Mouse (Mus musculus) limb, embryonic 13.5 days (tissue): ENCODE results near the gene Cyth1. TPM values are rescaled to one million over a fixed set of nuclear protein-coding genes. Genes with fewer than 3 reads are reported as not detected.

Experiments
- ATAC-seq: fragments of 200-750 bp; cut with Nextera tagmentation; 2 replicates; pipeline ENCODE4 v1.8.0; 2017; ENCODE audit warnings: low read depth, moderate number of reproducible peaks, moderate TSS enrichment; ENCODE audit not compliant: low FRiP score
- H3K27ac ChIP-seq: fragments of 300-500 bp; sonication (generic); 2 replicates; pipeline ENCODE4 v1.5.1; 2015; ENCODE audit warnings: inconsistent platforms, mild to moderate bottlenecking, moderate library complexity
- H3K27me3 ChIP-seq: fragments of 300-500 bp; sonication (generic); 2 replicates; pipeline ENCODE4 v1.6.1; 2015; ENCODE audit warnings: mild to moderate bottlenecking, inconsistent platforms
- H3K36me3 ChIP-seq: fragments of 300-500 bp; sonication (generic); 2 replicates; pipeline ENCODE4 v1.6.1; 2015; ENCODE audit warnings: inconsistent platforms, mild to moderate bottlenecking, moderate library complexity
- H3K4me1 ChIP-seq: fragments of 300-500 bp; sonication (generic); 2 replicates; pipeline ENCODE4 v1.6.1; 2015; ENCODE audit warnings: inconsistent platforms
- H3K4me2 ChIP-seq: fragments of 300-500 bp; sonication (generic); replicated peaks from 2 replicates; pipeline ENCODE4 v1.6.1; 2015; ENCODE audit warnings: inconsistent platforms, mild to moderate bottlenecking, moderate library complexity
- H3K4me3 ChIP-seq: fragments of 300-500 bp; sonication (generic); 2 replicates; pipeline ENCODE4 v1.5.1; 2015; ENCODE audit warnings: moderate library complexity, mild to moderate bottlenecking, inconsistent platforms
- H3K9ac ChIP-seq: fragments of 300-500 bp; sonication (generic); 2 replicates; pipeline ENCODE4 v1.6.1; 2015; ENCODE audit warnings: mild to moderate bottlenecking, inconsistent platforms
- H3K9me3 ChIP-seq: fragments of 300-500 bp; sonication (generic); 2 replicates; pipeline ENCODE4 v1.6.1; 2016; ENCODE audit warnings: inconsistent platforms
- WGBS: fragments of 180-500 bp; shearing (Covaris S2); methylation state at CpG from one replicate; pipeline ENCODE4 v1.1.7; 2015; 5-methylcytosine and 5-hydroxymethylcytosine counted together
- polyA plus RNA-seq: library from polyadenylated mRNA; unstranded; fragments of >200 nt; fragmentation: Nextera tagmentation; extraction: Ambion mirVana; gene quantifications from 2 replicates; pipeline ENCODE4 v1.2.1, GENCODE M21; 2015

The Cyth1 gene
- polyA plus RNA-seq, 1 experiment from 2014 or later: 15.9 TPM

GRCm38 (mm10) chr11:118156480-118157060, 91.8 kb downstream of the Cyth1 start:
- Histone ChIP-seq H3K27me3 (no peaks in the 10 kb centered on the region), H3K4me2 (no peak overlapping the region), H3K27ac (peak overlapping the region; percentile 1; the same call in 1 of the 2 replicates), H3K9ac (no peak overlapping the region), H3K4me3 (no peak overlapping the region), H3K9me3 (peaks cover 7% of the 10 kb centered on the region), H3K36me3 (peaks cover under 1% of the 10 kb centered on the region; the same call in 1 of the 2 replicates), H3K4me1 (peaks cover 35% of the 10 kb centered on the region)
- 51% methylated on average over 8 of the region's 8 CpGs for WGBS
- no peak for ATAC-seq

GRCm38 (mm10) chr11:118152964-118153363, 95.4 kb downstream of the Cyth1 start:
- 81% methylated on average over 4 of the region's 4 CpGs for WGBS
- H3K27ac ChIP-seq: no peak overlapping the region
- no peak overlapping the region for H3K4me3 ChIP-seq
- peaks cover 7% of the 10 kb centered on the region for H3K9me3 ChIP-seq
- ATAC-seq: no peak
- H3K36me3 ChIP-seq: no peaks in the 10 kb centered on the region
- no peak overlapping the region for H3K9ac ChIP-seq
- no peak overlapping the region for H3K4me2 ChIP-seq
- H3K27me3 ChIP-seq: no peaks in the 10 kb centered on the region
- H3K4me1 ChIP-seq: peaks cover 35% of the 10 kb centered on the region

- H3K4me1 ChIP-seq: peaks cover 22% of the 10 kb centered on the region
- H3K9ac ChIP-seq: no peak overlapping the region
- WGBS: 88% methylated on average over 5 of the region's 5 CpGs
- H3K9me3 ChIP-seq: peaks cover 7% of the 10 kb centered on the region
- no peak overlapping the region for H3K27ac ChIP-seq
- no peak overlapping the region for H3K4me2 ChIP-seq
- ATAC-seq: no peak
- no peak overlapping the region for H3K4me3 ChIP-seq
- no peaks in the 10 kb centered on the region for H3K27me3 ChIP-seq
- H3K36me3 ChIP-seq: no peaks in the 10 kb centered on the region
These were observed 96.8 kb downstream of the Cyth1 start for GRCm38 (mm10) chr11:118151423-118152180.

- peak; percentile 69; the same call in 1 of the 2 replicates for ATAC-seq
- H3K4me1 ChIP-seq: peaks cover 18% of the 10 kb centered on the region
- WGBS: 47% methylated on average over 9 of the region's 9 CpGs
- H3K4me3 ChIP-seq: no peak overlapping the region
- H3K4me2 ChIP-seq: no peak overlapping the region
- H3K9ac ChIP-seq: no peak overlapping the region
- H3K27ac ChIP-seq: peak overlapping the region; percentile 44; the same call in 1 of the 2 replicates
- H3K9me3 ChIP-seq: no peaks in the 10 kb centered on the region
- no peaks in the 10 kb centered on the region for H3K36me3 ChIP-seq
- H3K27me3 ChIP-seq: no peaks in the 10 kb centered on the region
These were observed 98.2 kb downstream of the Cyth1 start for GRCm38 (mm10) chr11:118150115-118150701.

- H3K27ac ChIP-seq: no peak overlapping the region
- H3K36me3 ChIP-seq: no peaks in the 10 kb centered on the region
- no peak overlapping the region for H3K4me3 ChIP-seq
- H3K9me3 ChIP-seq: no peaks in the 10 kb centered on the region
- no peak for ATAC-seq
- WGBS: 65% methylated on average over 9 of the region's 9 CpGs
- H3K27me3 ChIP-seq: no peaks in the 10 kb centered on the region
- no peak overlapping the region for H3K4me2 ChIP-seq
- peaks cover 16% of the 10 kb centered on the region for H3K4me1 ChIP-seq
- H3K9ac ChIP-seq: no peak overlapping the region
These were observed 100.3 kb downstream of the Cyth1 start for GRCm38 (mm10) chr11:118147877-118148637.

- Histone ChIP-seq H3K4me3 (no peak overlapping the region), H3K4me1 (peaks cover 17% of the 10 kb centered on the region), H3K9ac (no peak overlapping the region), H3K4me2 (no peak overlapping the region), H3K9me3 (no peaks in the 10 kb centered on the region), H3K27me3 (no peaks in the 10 kb centered on the region), H3K27ac (no peak overlapping the region), H3K36me3 (no peaks in the 10 kb centered on the region)
- ATAC-seq: no peak
- 93% methylated on average over 10 of the region's 10 CpGs for WGBS
These were observed 101.9 kb downstream of the Cyth1 start for GRCm38 (mm10) chr11:118146446-118146845.

GRCm38 (mm10) chr11:118145771-118146351, 102.5 kb downstream of the Cyth1 start:
- 86% methylated on average over 16 of the region's 16 CpGs for WGBS
- Histone ChIP-seq H3K27ac (no peak overlapping the region), H3K27me3 (no peaks in the 10 kb centered on the region), H3K4me2 (no peak overlapping the region), H3K4me3 (no peak overlapping the region), H3K9ac (no peak overlapping the region), H3K9me3 (no peaks in the 10 kb centered on the region), H3K36me3 (no peaks in the 10 kb centered on the region), H3K4me1 (peaks cover 17% of the 10 kb centered on the region)
- no peak for ATAC-seq

- Histone ChIP-seq H3K4me1 (peaks cover 10% of the 10 kb centered on the region), H3K36me3 (no peaks in the 10 kb centered on the region), H3K9me3 (no peaks in the 10 kb centered on the region), H3K9ac (no peak overlapping the region), H3K27me3 (no peaks in the 10 kb centered on the region), H3K27ac (no peak overlapping the region), H3K4me3 (no peak overlapping the region), H3K4me2 (no peak overlapping the region)
- WGBS: 94% methylated on average over 4 of the region's 4 CpGs
- ATAC-seq: no peak
These were observed 103.3 kb downstream of the Cyth1 start for GRCm38 (mm10) chr11:118145092-118145491.

- no peak for ATAC-seq
- Histone ChIP-seq H3K4me1 (peaks cover 3% of the 10 kb centered on the region; the same call in 1 of the 2 replicates), H3K27me3 (no peaks in the 10 kb centered on the region), H3K4me2 (no peak overlapping the region), H3K4me3 (no peak overlapping the region), H3K36me3 (no peaks in the 10 kb centered on the region), H3K9ac (no peak overlapping the region), H3K27ac (no peak overlapping the region), H3K9me3 (peaks cover 3% of the 10 kb centered on the region)
- 90% methylated on average over 4 of the region's 4 CpGs for WGBS
These were observed 104.7 kb downstream of the Cyth1 start for GRCm38 (mm10) chr11:118143731-118144130.

GRCm38 (mm10) chr11:118142547-118143165, 105.7 kb downstream of the Cyth1 start:
- ATAC-seq: no peak
- Histone ChIP-seq H3K36me3 (no peaks in the 10 kb centered on the region), H3K9me3 (peaks cover 9% of the 10 kb centered on the region), H3K4me3 (no peak overlapping the region), H3K27ac (no peak overlapping the region), H3K9ac (no peak overlapping the region), H3K27me3 (no peaks in the 10 kb centered on the region), H3K4me2 (no peak overlapping the region), H3K4me1 (peaks cover 3% of the 10 kb centered on the region; the same call in 1 of the 2 replicates)
- WGBS: 39% methylated on average over 7 of the region's 7 CpGs

GRCm38 (mm10) chr11:118140771-118141565, 107.4 kb downstream of the Cyth1 start:
- no peak overlapping the region for H3K9ac ChIP-seq
- peaks cover 3% of the 10 kb centered on the region; the same call in 1 of the 2 replicates for H3K4me1 ChIP-seq
- H3K9me3 ChIP-seq: peaks cover 9% of the 10 kb centered on the region
- H3K27ac ChIP-seq: no peak overlapping the region
- H3K27me3 ChIP-seq: no peaks in the 10 kb centered on the region
- H3K36me3 ChIP-seq: no peaks in the 10 kb centered on the region
- ATAC-seq: no peak
- H3K4me3 ChIP-seq: no peak overlapping the region
- 65% methylated on average over 10 of the region's 10 CpGs for WGBS
- H3K4me2 ChIP-seq: no peak overlapping the region
